22 mouse cellular contexts compared by ENCODE assay signal in the genomic region with DNA sequence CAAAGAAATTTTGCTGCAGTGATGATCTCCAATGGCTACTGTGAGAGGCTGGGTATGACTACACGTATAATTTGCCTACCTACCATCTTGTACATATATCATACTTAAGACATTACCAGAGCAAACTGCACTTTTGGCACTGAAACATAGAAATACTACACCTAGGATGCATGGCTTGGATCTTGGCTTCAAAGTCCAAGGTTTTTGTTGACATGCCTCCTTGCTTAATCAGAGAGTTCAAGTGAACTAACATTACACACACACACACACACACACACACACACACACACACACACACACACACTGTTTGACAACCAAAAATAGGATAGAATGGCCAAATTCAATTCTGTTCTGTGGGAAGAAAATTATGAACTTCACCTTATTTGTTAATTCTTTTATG.
DNase-seq lines count a peak whose midpoint lies in the region; ATAC-seq and TF ChIP-seq lines count a peak whose summit lies in the region.
"Had no signal": no experiment of that assay in that cellular context is flagged by ENCODE, and none has a peak within 500 bp of the region (broad histone marks: within the 10 kb centered on the region; RNA-seq: fewer than 3 reads in every experiment).

No protein-coding gene starts in this region.

- no peaks in the 10 kb centered on the region for H3K36me3 ChIP-seq in kidney, embryonic 16.5 days (ENCODE audit: insufficient read depth, low read length)
- no peaks in the 10 kb centered on the region for H3K36me3 ChIP-seq in liver, adult 2 months (ENCODE audit: control insufficient read depth, insufficient read depth, low read length)
- H3K36me3 ChIP-seq in stomach, postnatal 0 days (ENCODE audit: control insufficient read depth, insufficient read depth, low read length): no peaks in the 10 kb centered on the region
- H3K36me3 ChIP-seq: embryonic facial prominence, embryonic 13.5 days; embryonic facial prominence, embryonic 15.5 days; forebrain, embryonic 10.5 days; forebrain, embryonic 12.5 days had no signal

- WGBS in kidney, embryonic 16.5 days: 88% methylated on average over 1 of the region's 1 CpGs
- 56% methylated on average over 1 of the region's 1 CpGs for WGBS in liver, adult 2 months
- WGBS in stomach, postnatal 0 days: 58% methylated on average over 1 of the region's 1 CpGs

- no peak for TF ChIP-seq EP300 in stomach, postnatal 0 days (optimal IDR thresholded peaks at IDR 0.05)

- H3K27me3 ChIP-seq in kidney, embryonic 16.5 days (ENCODE audit: insufficient read depth, low read length): no peaks in the 10 kb centered on the region
- no peaks in the 10 kb centered on the region for H3K27me3 ChIP-seq in liver, adult 2 months (ENCODE audit: control insufficient read depth, insufficient read depth, low read length)
- H3K27me3 ChIP-seq in stomach, postnatal 0 days (ENCODE audit: control insufficient read depth, insufficient read depth, low read length): no peaks in the 10 kb centered on the region
- H3K27me3 ChIP-seq: embryonic facial prominence, embryonic 13.5 days; embryonic facial prominence, embryonic 15.5 days; forebrain, embryonic 12.5 days had no signal

- H3K27ac ChIP-seq in kidney, embryonic 16.5 days (ENCODE audit: low read length): no peak overlapping the region
- H3K27ac ChIP-seq in liver, adult 2 months (replicated peaks; ENCODE audit: insufficient read depth, low read depth, low read length): no peak overlapping the region
- no peak overlapping the region for H3K27ac ChIP-seq in stomach, postnatal 0 days (replicated peaks)
- H3K27ac ChIP-seq: embryonic facial prominence, embryonic 13.5 days; embryonic facial prominence, embryonic 15.5 days; forebrain, embryonic 10.5 days; forebrain, embryonic 12.5 days had no signal

- TF ChIP-seq CTCF in liver, adult 2 months (IDR thresholded peaks at IDR 0.05; ENCODE audit: low read depth, low read length): no peak
- no peak for TF ChIP-seq CTCF in stomach, postnatal 0 days (IDR thresholded peaks at IDR 0.05; ENCODE audit: low read depth)

- no peak overlapping the region for H3K4me2 ChIP-seq in kidney, embryonic 16.5 days (replicated peaks; ENCODE audit: low read depth, low read length)
- no peak overlapping the region for H3K4me2 ChIP-seq in stomach, postnatal 0 days (replicated peaks; ENCODE audit: low read depth)
- H3K4me2 ChIP-seq: embryonic facial prominence, embryonic 13.5 days; embryonic facial prominence, embryonic 15.5 days; forebrain, embryonic 12.5 days had no signal

- no peaks in the 10 kb centered on the region for H3K9me3 ChIP-seq in kidney, embryonic 16.5 days (ENCODE audit: low read length)
- H3K9me3 ChIP-seq in stomach, postnatal 0 days (ENCODE audit: control insufficient read depth, low read length): no peaks in the 10 kb centered on the region
- H3K9me3 ChIP-seq: embryonic facial prominence, embryonic 13.5 days; embryonic facial prominence, embryonic 15.5 days; forebrain, embryonic 10.5 days; forebrain, embryonic 12.5 days had no signal

- ATAC-seq in kidney, embryonic 16.5 days (ENCODE audit: low FRiP score, low TSS enrichment): no peak
- peak; percentile 53; the same call in 1 of the 2 replicates for ATAC-seq in stomach, postnatal 0 days (ENCODE audit: low FRiP score, low TSS enrichment)
- ATAC-seq: forebrain, embryonic 14.5 days had no signal

- no peak overlapping the region for H3K9ac ChIP-seq in kidney, embryonic 16.5 days (replicated peaks; ENCODE audit: low read length)
- H3K9ac ChIP-seq in liver, adult 2 months (ENCODE audit: low read depth, low read length): no peak overlapping the region
- no peak overlapping the region for H3K9ac ChIP-seq in stomach, postnatal 0 days (ENCODE audit: low read length)
- H3K9ac ChIP-seq: embryonic facial prominence, embryonic 13.5 days; embryonic facial prominence, embryonic 15.5 days; forebrain, embryonic 12.5 days had no signal

- H3K4me1 ChIP-seq in kidney, embryonic 16.5 days (ENCODE audit: insufficient read depth, low read length): no peaks in the 10 kb centered on the region
- no peaks in the 10 kb centered on the region for H3K4me1 ChIP-seq in liver, adult 2 months (ENCODE audit: control insufficient read depth, insufficient read depth, low read length)
- H3K4me1 ChIP-seq in stomach, postnatal 0 days (replicated peaks; ENCODE audit: control insufficient read depth, insufficient read depth): no peaks in the 10 kb centered on the region
- H3K4me1 ChIP-seq: embryonic facial prominence, embryonic 13.5 days; embryonic facial prominence, embryonic 15.5 days; forebrain, embryonic 10.5 days; forebrain, embryonic 12.5 days had no signal

- no peaks in the 10 kb centered on the region for H3K79me2 ChIP-seq in liver, adult 2 months (ENCODE audit: control insufficient read depth, insufficient read depth, low read length)

- H3K4me3 ChIP-seq in kidney, embryonic 16.5 days (ENCODE audit: low read length): no peak overlapping the region
- no peak overlapping the region for H3K4me3 ChIP-seq in liver, adult 2 months (ENCODE audit: insufficient read depth, low read depth, low read length)
- H3K4me3 ChIP-seq in stomach, postnatal 0 days (ENCODE audit: low read depth, low read length): no peak overlapping the region
- H3K4me3 ChIP-seq: embryonic facial prominence, embryonic 13.5 days; embryonic facial prominence, embryonic 15.5 days; erythroblast, embryonic 14.5 days; forebrain, embryonic 10.5 days; forebrain, embryonic 12.5 days had no signal

- peak; percentile 50 for DNase-seq in kidney, adult 9 months
- peak; percentile 94 for DNase-seq in liver, adult 2 months (ENCODE audit: extremely low read depth, low read depth, low spot score)
- no peak for DNase-seq in liver
- peak; percentile 23 for DNase-seq in stomach, postnatal 0 days (ENCODE audit: low spot score)
- DNase-seq in urinary bladder, adult 18-20 months (ENCODE audit: low spot score in 2 of 2): no peak
- DNase-seq: adrenal gland, adult 2 months; adrenal gland, postnatal 10 days; adrenal gland, postnatal 25 days; cerebellum, adult 11 months; cerebellum, adult 18-20 months; cerebellum, adult 8-10 months; cerebellum, adult 9-11 months; cerebellum, postnatal 14 days; cerebellum, postnatal 36 days; embryo, embryonic 11 days had no signal

- TF ChIP-seq POLR2A in liver, adult 2 months (IDR thresholded peaks at IDR 0.05; ENCODE audit: extremely low read depth, insufficient read depth, low read length): no peak

Comparison
In these comparisons a context has a peak if more than half of its experiments do, and no peak if none do; other contexts are left out.
1. DNase-seq: peak in kidney, adult 9 months (single experiment), liver, adult 2 months (single experiment) and stomach, postnatal 0 days (single experiment); none in liver (single experiment) and urinary bladder, adult 18-20 months (0 of 2).